14 mouse cellular contexts compared by ENCODE assay signal in the genomic region with DNA sequence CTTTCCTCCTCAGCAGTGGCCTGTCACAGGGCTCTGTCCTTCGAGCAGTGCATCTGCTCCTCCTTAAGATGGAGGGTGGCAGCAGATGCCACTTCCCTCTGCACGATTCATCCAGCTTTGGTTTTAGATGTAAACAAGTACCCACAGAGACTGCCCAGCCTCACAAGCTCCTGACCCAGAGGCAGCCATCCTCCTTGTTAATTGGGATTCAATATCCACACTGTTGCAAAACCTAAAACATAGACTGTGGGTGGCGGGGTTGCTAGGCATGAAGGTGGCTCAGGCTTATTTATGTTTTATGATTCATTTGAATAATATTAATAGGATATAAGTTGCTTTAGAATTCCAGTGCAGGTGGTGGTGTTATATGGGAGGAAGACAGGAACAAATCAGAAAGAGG. TPM values are rescaled to one million over a fixed set of nuclear protein-coding genes. Genes with fewer than 3 reads are reported as not detected.
"Had no signal": no experiment of that assay in that cellular context is flagged by ENCODE, and none has a peak within 500 bp of the region (broad histone marks: within the 10 kb centered on the region; RNA-seq: fewer than 3 reads in every experiment).

No protein-coding gene starts in this region.

- DNase-seq: gastrocnemius, postnatal 14 days; gastrocnemius, postnatal 36 days; heart, adult 2 months; heart, postnatal 14 days; heart, postnatal 36 days; kidney, adult 11 months; kidney, adult 2 months; kidney, adult 9 months; kidney, postnatal 25 days; kidney, postnatal 4 days; liver; liver, embryonic 13.5 days; liver, postnatal 0 days had no signal

RNA-seq across cellular contexts. Expression of a gene that starts 35.0 kb away (rescaled TPM):
- total RNA-seq: hematopoietic stem cell, adult 5-6 weeks had no signal
